Mouse (Mus musculus): Measurements from ENCODE around the gene Cpt1c. TPM values are rescaled to one million over a fixed set of nuclear protein-coding genes. Genes with fewer than 3 reads are reported as not detected.

Cpt1c gene
- 1.5 TPM for polyA plus RNA-seq (2015; fragmentation: Illumina TruSeq; extraction: RNeasy Lipid Tissue Mini Kit (QIAGEN cat#74804); ENCODE audit: insufficient read depth, low replicate concordance)

DNA sequence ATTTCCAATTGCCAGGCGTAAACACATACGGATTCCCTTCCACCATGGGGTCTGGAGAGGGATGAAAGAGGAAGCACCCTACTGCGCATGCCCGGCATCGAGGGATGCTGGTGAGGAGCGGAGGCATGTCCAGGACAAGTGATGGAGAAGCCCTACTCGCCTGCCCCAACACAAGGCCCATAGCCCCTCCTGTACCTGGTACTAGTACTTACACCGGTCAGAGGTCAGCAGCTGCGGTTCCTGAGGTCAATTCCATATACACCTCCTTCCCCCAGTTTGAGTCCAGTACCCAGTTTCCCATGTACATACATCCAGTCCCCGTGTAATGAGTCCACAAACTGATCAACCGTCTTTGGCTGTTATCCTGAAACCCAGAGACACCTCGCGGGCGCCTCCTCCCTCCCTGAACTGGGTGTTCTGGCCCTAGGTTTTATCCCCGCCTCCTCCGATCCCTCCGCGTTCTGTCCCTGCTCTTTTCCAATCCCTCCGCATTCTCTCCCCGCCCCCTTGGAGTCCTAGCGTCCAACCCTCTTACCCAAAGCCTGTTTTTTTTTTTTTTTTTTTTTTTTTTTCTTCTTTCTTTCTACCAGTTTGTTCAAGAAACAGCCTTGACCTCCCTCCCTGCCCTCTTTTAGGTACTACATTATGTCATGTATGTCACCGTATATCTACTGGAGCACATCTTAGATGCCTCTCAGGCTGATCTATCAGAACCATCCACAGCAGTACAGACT is at the start of gene Cpt1c:
Gene Cpt1c (minus strand): TSS at position 469 of the 734 bp plus-strand sequence.

DNA sequence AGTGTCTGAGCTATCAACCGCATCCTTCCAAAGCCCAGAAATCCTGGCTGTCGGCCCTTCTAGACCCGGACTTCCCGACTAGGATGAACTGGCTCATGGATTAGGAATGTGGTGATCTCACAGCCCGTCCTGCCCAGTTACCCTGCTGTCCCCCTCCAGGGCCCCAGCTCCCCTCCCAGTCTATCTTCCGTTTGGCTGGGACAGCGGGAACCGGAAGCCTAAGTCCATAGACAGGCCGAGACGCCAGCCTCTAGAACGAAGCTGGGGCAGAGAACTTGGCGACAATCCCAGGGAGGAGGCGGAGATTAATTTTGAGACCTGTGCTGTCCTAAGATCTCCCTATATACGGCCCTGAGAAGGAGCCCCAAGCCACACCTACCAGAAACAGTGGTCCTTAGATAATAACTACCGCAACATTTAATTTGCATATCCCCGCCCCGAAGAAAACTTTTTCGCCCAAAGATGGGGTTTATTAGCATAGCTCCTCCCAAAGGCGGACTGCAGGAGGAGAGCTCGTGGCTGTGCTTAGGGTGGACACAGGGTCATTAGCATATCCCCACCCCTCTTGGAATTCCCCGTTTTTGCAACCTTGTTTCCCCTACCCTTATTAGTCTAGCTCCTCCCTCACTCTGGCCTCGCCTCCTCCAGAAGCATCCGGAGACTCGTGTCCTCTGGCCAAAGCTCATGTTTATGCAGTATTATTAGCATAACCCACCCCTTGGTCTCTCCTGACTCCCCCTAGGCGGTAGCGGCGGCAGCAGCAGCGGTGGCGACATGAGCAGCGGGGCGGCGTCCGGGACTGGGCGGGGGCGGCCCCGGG is 42.8 kb upstream of the Cpt1c start, which contains the start of gene Rras:
Gene Rras (plus strand): TSS at position 720 of the 820 bp plus-strand sequence.

DNA sequence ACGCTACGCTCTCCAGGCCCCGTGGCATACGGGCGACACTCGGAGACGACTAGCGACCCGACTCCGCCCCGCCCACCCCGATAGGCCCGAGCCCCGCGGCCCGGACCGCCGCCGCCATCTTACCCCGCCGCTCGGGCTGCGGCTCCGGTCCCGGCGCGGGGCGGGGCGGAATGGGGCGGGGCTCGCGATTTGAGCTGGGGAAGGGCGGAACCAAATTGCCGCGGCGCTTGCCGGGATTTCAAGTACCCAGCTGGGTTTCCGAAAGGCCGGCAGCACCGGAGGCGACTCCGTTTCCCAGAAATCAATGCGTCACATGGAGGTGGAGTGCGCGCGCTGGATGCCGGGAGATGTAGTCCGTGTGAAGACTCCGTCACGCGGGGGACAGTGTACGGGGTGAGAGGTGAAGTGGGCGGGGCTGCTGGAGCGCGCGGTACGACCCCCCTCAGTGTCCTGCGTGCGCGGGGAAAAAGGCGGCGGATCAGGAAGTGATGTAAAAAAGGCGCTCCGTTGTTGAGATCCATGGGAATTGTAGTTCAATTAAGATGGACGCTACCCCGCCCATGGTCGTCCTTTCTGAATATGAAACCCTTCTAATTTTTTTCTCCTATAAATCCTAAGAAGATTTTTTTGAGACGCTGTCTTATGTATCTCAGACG is 41.4 kb upstream of the Cpt1c start, which contains the start of gene Scaf1:
Gene Scaf1 (minus strand): TSS at position 407 of the 656 bp plus-strand sequence.

DNA sequence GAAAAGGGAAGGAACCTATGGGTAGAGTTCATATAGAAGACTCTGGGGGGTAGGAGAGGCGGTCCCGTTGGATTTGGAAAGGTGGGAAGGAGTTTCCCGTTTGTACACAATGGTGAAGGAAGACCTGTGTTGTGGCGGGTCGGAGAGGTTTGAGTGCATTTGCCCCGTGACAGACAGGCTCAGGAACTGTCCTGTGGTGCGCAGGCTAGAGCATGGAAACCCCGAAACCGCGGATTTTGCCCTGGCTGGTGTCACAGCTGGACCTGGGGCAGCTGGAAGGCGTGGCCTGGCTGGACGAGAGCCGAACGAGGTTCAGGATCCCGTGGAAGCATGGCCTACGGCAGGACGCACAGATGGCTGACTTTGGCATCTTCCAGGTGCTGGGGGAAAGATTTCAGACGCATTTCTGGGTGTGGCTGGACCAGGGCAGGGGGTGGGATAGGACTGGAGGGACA is 23.9 kb upstream of the Cpt1c start, which contains the start of gene Bcl2l12:
Gene Bcl2l12 (minus strand): TSS at position 212 of the 455 bp plus-strand sequence.

DNA sequence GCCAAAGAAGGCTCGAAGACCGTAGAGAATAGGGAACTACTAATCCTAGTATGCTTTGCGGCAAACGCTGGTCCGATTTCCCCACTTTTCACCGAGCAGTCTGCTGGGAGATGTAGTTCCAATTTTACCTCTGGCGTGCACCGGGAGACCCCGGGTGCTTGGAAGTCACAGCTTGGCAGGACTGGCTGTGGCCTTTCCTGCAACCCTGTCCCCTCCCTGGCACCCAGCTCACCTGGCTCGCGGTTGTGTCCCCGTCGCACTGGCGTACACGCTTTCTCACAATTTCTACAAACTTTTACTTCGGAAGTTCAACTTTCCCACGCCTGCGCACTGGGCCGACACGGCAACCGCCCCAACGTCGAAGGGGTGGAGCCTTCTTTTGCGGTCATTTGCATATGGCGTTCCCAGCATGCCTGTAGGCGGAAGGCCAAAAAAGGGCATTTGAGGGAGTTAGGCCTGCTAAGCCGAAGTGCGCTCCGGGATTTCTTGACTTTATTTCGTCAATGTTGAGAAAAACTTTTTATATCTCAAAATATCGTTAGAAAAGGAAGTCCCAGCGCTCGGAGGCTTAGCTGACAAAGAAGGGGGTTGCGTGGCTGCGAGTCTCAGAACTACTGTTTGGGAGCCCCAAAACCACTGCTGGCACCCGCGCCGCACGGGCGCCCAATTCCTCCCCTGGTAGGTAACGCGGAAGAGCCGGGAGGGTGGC is 22.7 kb upstream of the Cpt1c start, which contains the start of gene Irf3:
Gene Irf3 (plus strand): TSS at position 418 of the 709 bp plus-strand sequence.

DNA sequence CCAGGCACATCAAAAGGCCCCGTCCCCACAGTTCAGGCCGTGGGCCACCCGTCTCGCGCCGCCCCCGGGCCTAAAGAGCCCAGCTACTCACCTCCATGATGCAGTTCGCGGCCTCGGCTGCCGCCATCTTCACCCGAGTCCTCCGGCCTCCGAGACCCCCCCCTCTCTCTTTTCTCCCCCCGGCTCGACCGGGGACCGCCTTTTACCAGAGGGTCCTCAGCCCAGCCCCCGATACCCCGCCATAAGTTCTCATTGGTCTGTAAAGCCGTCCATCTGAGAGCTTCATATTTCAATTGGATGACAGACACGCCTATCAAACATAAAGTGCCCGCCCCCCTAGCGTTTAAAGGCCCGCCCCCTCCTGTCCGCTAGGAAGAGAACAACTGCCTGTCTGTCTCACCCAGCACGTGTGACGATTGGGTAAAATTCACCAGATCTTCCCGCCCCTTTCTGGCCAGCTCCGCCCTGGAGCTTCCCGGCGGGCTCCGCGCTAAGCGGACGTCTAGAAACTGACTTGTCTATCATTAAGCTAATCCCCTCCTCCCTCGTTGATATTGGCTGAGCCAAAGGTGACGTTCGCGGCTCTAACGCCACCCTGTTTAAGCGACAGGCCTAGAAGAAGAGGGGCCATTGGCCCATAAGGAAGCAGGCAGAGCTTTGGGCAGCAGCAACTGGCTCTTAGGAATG is 11.7 kb upstream of the Cpt1c start, which contains the start of gene Prmt1:
Gene Prmt1 (minus strand): TSS at position 377 of the 687 bp plus-strand sequence.

DNA sequence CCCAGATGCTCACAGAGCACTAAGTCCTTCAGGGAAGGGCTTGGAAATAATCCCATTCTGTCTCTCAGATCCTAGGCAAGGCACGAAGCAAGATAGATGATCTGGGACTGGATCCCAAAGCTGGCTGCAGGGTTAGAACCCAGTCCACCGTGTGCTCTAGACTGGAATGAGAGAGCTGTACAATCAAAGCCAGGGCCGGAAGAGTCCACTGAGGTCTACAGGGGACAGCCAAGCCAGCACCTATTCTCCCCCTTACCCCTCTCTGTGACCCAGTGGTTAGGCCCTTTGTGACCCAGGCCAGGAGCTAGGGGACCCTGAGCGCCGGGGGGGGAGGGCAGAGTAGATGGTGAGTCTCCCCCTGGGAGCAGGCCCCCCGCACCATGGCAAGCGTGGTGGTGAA is 31.7 kb downstream of the Cpt1c start, which contains the start of gene Tsks:
Gene Tsks (plus strand): TSS at position 301 of the 400 bp plus-strand sequence.

DNA sequence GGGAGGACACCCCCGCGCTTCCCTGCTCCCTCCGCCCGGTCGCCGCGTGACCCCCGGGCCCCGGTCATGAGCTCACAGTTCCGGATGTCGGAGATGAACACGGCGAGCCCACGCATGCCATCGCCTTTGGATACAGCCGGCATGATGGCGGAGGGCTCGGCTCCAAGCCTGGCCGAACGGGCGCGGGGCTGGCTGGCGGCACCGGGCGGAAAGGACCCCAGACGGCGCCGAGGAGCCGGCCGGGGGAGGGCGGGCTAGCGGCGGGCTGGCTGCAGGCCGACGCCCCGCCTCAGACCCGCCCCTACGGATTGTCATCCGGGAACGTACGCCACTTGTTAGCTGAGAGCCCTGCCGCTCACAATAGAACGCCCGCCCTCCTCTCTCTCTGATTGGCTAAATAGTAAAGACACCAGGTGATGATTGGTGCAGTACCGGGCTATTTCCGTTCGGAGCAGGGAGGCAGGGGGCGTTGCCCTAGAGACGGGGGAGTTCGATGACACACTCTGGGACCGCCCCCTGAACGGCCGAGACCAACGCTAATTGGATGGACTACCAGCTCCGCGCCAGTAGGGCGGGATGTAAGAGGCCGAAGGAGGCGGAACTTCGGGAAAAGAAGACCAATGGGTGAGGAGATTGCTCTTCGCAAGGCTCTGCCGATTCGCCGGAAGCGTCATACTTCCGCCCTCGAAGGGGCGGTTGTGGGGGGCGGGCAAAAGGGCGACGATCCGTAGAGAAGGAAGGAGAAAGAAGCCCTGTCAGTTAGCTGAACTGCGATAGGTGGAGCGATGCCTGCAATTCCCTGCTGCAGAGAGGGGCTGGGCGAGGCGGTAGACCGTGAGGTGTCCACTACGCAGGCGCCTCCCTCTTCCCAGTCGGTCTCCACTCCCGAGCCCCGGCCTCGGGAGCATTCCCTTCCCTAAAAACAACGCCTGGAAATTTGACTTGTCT is 45.2 kb downstream of the Cpt1c start, which contains the start of gene Ap2a1:
Gene Ap2a1 (minus strand): TSS at position 293 of the 948 bp plus-strand sequence.

Other genes starting within 250 kb of the Cpt1c start
- 43.6 TPM for gene Vrk3, start 226.4 kb downstream of the Cpt1c start, polyA plus RNA-seq (2015; fragmentation: Illumina TruSeq; extraction: RNeasy Lipid Tissue Mini Kit (QIAGEN cat#74804); ENCODE audit: insufficient read depth, low replicate concordance)
- 1.3 TPM for gene Zfp473, start 223.8 kb downstream of the Cpt1c start, polyA plus RNA-seq (2015; fragmentation: Illumina TruSeq; extraction: RNeasy Lipid Tissue Mini Kit (QIAGEN cat#74804); ENCODE audit: insufficient read depth, low replicate concordance)
- gene Nup62, start 158.8 kb downstream of the Cpt1c start, polyA plus RNA-seq (2015; fragmentation: Illumina TruSeq; extraction: RNeasy Lipid Tissue Mini Kit (QIAGEN cat#74804); ENCODE audit: insufficient read depth, low replicate concordance), result 19.2 TPM
- gene Il4i1, start 158.5 kb downstream of the Cpt1c start, polyA plus RNA-seq (2015; fragmentation: Illumina TruSeq; extraction: RNeasy Lipid Tissue Mini Kit (QIAGEN cat#74804); ENCODE audit: insufficient read depth, low replicate concordance), result 71.8 TPM
- 10.8 TPM for gene Atf5, start 158.2 kb downstream of the Cpt1c start, polyA plus RNA-seq (2015; fragmentation: Illumina TruSeq; extraction: RNeasy Lipid Tissue Mini Kit (QIAGEN cat#74804); ENCODE audit: insufficient read depth, low replicate concordance)
- gene Akt1s1, start 125.9 kb downstream of the Cpt1c start, polyA plus RNA-seq (2015; fragmentation: Illumina TruSeq; extraction: RNeasy Lipid Tissue Mini Kit (QIAGEN cat#74804); ENCODE audit: insufficient read depth, low replicate concordance), result 9.0 TPM
- gene Tbc1d17, start 125.8 kb downstream of the Cpt1c start, polyA plus RNA-seq (2015; fragmentation: Illumina TruSeq; extraction: RNeasy Lipid Tissue Mini Kit (QIAGEN cat#74804); ENCODE audit: insufficient read depth, low replicate concordance), result 21.1 TPM
- gene Pnkp, start 117.7 kb downstream of the Cpt1c start, polyA plus RNA-seq (2015; fragmentation: Illumina TruSeq; extraction: RNeasy Lipid Tissue Mini Kit (QIAGEN cat#74804); ENCODE audit: insufficient read depth, low replicate concordance), result 22.1 TPM
- 4.1 TPM for gene Ptov1, start 105.1 kb downstream of the Cpt1c start, polyA plus RNA-seq (2015; fragmentation: Illumina TruSeq; extraction: RNeasy Lipid Tissue Mini Kit (QIAGEN cat#74804); ENCODE audit: insufficient read depth, low replicate concordance)
- 14.6 TPM for gene Med25, start 82.1 kb downstream of the Cpt1c start, polyA plus RNA-seq (2015; fragmentation: Illumina TruSeq; extraction: RNeasy Lipid Tissue Mini Kit (QIAGEN cat#74804); ENCODE audit: insufficient read depth, low replicate concordance)
- 24.7 TPM for gene Fuz, start 78.8 kb downstream of the Cpt1c start, polyA plus RNA-seq (2015; fragmentation: Illumina TruSeq; extraction: RNeasy Lipid Tissue Mini Kit (QIAGEN cat#74804); ENCODE audit: insufficient read depth, low replicate concordance)
- gene Ap2a1, start 45.4 kb downstream of the Cpt1c start, polyA plus RNA-seq (2015; fragmentation: Illumina TruSeq; extraction: RNeasy Lipid Tissue Mini Kit (QIAGEN cat#74804); ENCODE audit: insufficient read depth, low replicate concordance), result 41.2 TPM
- not detected for gene Tsks, start 31.6 kb downstream of the Cpt1c start, polyA plus RNA-seq (2015; fragmentation: Illumina TruSeq; extraction: RNeasy Lipid Tissue Mini Kit (QIAGEN cat#74804); ENCODE audit: insufficient read depth, low replicate concordance)
- gene Prmt1, start 11.7 kb upstream of the Cpt1c start, polyA plus RNA-seq (2015; fragmentation: Illumina TruSeq; extraction: RNeasy Lipid Tissue Mini Kit (QIAGEN cat#74804); ENCODE audit: insufficient read depth, low replicate concordance), result 116 TPM
- 140 TPM for gene Irf3, start 22.8 kb upstream of the Cpt1c start, polyA plus RNA-seq (2015; fragmentation: Illumina TruSeq; extraction: RNeasy Lipid Tissue Mini Kit (QIAGEN cat#74804); ENCODE audit: insufficient read depth, low replicate concordance)
- 6.8 TPM for gene Bcl2l12, start 23.9 kb upstream of the Cpt1c start, polyA plus RNA-seq (2015; fragmentation: Illumina TruSeq; extraction: RNeasy Lipid Tissue Mini Kit (QIAGEN cat#74804); ENCODE audit: insufficient read depth, low replicate concordance)
- 22.6 TPM for gene Scaf1, start 41.5 kb upstream of the Cpt1c start, polyA plus RNA-seq (2015; fragmentation: Illumina TruSeq; extraction: RNeasy Lipid Tissue Mini Kit (QIAGEN cat#74804); ENCODE audit: insufficient read depth, low replicate concordance)
- gene Rras, start 43.1 kb upstream of the Cpt1c start, polyA plus RNA-seq (2015; fragmentation: Illumina TruSeq; extraction: RNeasy Lipid Tissue Mini Kit (QIAGEN cat#74804); ENCODE audit: insufficient read depth, low replicate concordance), result 30.0 TPM
- 4.3 TPM for gene Prr12, start 78.0 kb upstream of the Cpt1c start, polyA plus RNA-seq (2015; fragmentation: Illumina TruSeq; extraction: RNeasy Lipid Tissue Mini Kit (QIAGEN cat#74804); ENCODE audit: insufficient read depth, low replicate concordance)
- 21.1 TPM for gene Nosip, start 87.6 kb upstream of the Cpt1c start, polyA plus RNA-seq (2015; fragmentation: Illumina TruSeq; extraction: RNeasy Lipid Tissue Mini Kit (QIAGEN cat#74804); ENCODE audit: insufficient read depth, low replicate concordance)
- 3.5 TPM for gene Prrg2, start 87.8 kb upstream of the Cpt1c start, polyA plus RNA-seq (2015; fragmentation: Illumina TruSeq; extraction: RNeasy Lipid Tissue Mini Kit (QIAGEN cat#74804); ENCODE audit: insufficient read depth, low replicate concordance)
- 9.4 TPM for gene Rcn3, start 117.4 kb upstream of the Cpt1c start, polyA plus RNA-seq (2015; fragmentation: Illumina TruSeq; extraction: RNeasy Lipid Tissue Mini Kit (QIAGEN cat#74804); ENCODE audit: insufficient read depth, low replicate concordance)
- 45.8 TPM for gene Fcgrt, start 129.0 kb upstream of the Cpt1c start, polyA plus RNA-seq (2015; fragmentation: Illumina TruSeq; extraction: RNeasy Lipid Tissue Mini Kit (QIAGEN cat#74804); ENCODE audit: insufficient read depth, low replicate concordance)
- 3,350 TPM for gene Rps11, start 149.6 kb upstream of the Cpt1c start, polyA plus RNA-seq (2015; fragmentation: Illumina TruSeq; extraction: RNeasy Lipid Tissue Mini Kit (QIAGEN cat#74804); ENCODE audit: insufficient read depth, low replicate concordance)
- gene Rpl13a, start 153.9 kb upstream of the Cpt1c start, polyA plus RNA-seq (2015; fragmentation: Illumina TruSeq; extraction: RNeasy Lipid Tissue Mini Kit (QIAGEN cat#74804); ENCODE audit: insufficient read depth, low replicate concordance), result 4,521 TPM
- not detected for gene Gm45713, start 161.4 kb upstream of the Cpt1c start, polyA plus RNA-seq (2015; fragmentation: Illumina TruSeq; extraction: RNeasy Lipid Tissue Mini Kit (QIAGEN cat#74804); ENCODE audit: insufficient read depth, low replicate concordance)
- gene Flt3l, start 161.6 kb upstream of the Cpt1c start, polyA plus RNA-seq (2015; fragmentation: Illumina TruSeq; extraction: RNeasy Lipid Tissue Mini Kit (QIAGEN cat#74804); ENCODE audit: insufficient read depth, low replicate concordance), result 119 TPM
- gene Pih1d1, start 179.5 kb upstream of the Cpt1c start, polyA plus RNA-seq (2015; fragmentation: Illumina TruSeq; extraction: RNeasy Lipid Tissue Mini Kit (QIAGEN cat#74804); ENCODE audit: insufficient read depth, low replicate concordance), result 19.7 TPM
- 25.4 TPM for gene Aldh16a1, start 179.7 kb upstream of the Cpt1c start, polyA plus RNA-seq (2015; fragmentation: Illumina TruSeq; extraction: RNeasy Lipid Tissue Mini Kit (QIAGEN cat#74804); ENCODE audit: insufficient read depth, low replicate concordance)
- not detected for gene Slc17a7, start 189.1 kb upstream of the Cpt1c start, polyA plus RNA-seq (2015; fragmentation: Illumina TruSeq; extraction: RNeasy Lipid Tissue Mini Kit (QIAGEN cat#74804); ENCODE audit: insufficient read depth, low replicate concordance)
- gene Gfy, start 204.7 kb upstream of the Cpt1c start, polyA plus RNA-seq (2015; fragmentation: Illumina TruSeq; extraction: RNeasy Lipid Tissue Mini Kit (QIAGEN cat#74804); ENCODE audit: insufficient read depth, low replicate concordance), result not detected
- not detected for gene Pth2, start 206.1 kb upstream of the Cpt1c start, polyA plus RNA-seq (2015; fragmentation: Illumina TruSeq; extraction: RNeasy Lipid Tissue Mini Kit (QIAGEN cat#74804); ENCODE audit: insufficient read depth, low replicate concordance)
- 0.10 TPM for gene Ccdc155, start 230.0 kb upstream of the Cpt1c start, polyA plus RNA-seq (2015; fragmentation: Illumina TruSeq; extraction: RNeasy Lipid Tissue Mini Kit (QIAGEN cat#74804); ENCODE audit: insufficient read depth, low replicate concordance)
- 0.99 TPM for gene Dkkl1, start 237.3 kb upstream of the Cpt1c start, polyA plus RNA-seq (2015; fragmentation: Illumina TruSeq; extraction: RNeasy Lipid Tissue Mini Kit (QIAGEN cat#74804); ENCODE audit: insufficient read depth, low replicate concordance)
- gene Tead2, start 240.9 kb upstream of the Cpt1c start, polyA plus RNA-seq (2015; fragmentation: Illumina TruSeq; extraction: RNeasy Lipid Tissue Mini Kit (QIAGEN cat#74804); ENCODE audit: insufficient read depth, low replicate concordance), result 2.5 TPM

Data from spleen, adult 10 weeks (tissue).